Mouse (Mus musculus) induced T-regulatory cell, adult 2 months (primary cell): ENCODE data around the gene Cnr2.
A peak's percentile ranks its signal among the peaks of the same experiment; 100 is the strongest.

ENCODE experiments used
- DNase-seq: peaks from one replicate; pipeline ENCODE4 v3.0.0-alpha.2; 2012; ENCODE audit warnings: low read depth

Gene Cnr2

DNA sequence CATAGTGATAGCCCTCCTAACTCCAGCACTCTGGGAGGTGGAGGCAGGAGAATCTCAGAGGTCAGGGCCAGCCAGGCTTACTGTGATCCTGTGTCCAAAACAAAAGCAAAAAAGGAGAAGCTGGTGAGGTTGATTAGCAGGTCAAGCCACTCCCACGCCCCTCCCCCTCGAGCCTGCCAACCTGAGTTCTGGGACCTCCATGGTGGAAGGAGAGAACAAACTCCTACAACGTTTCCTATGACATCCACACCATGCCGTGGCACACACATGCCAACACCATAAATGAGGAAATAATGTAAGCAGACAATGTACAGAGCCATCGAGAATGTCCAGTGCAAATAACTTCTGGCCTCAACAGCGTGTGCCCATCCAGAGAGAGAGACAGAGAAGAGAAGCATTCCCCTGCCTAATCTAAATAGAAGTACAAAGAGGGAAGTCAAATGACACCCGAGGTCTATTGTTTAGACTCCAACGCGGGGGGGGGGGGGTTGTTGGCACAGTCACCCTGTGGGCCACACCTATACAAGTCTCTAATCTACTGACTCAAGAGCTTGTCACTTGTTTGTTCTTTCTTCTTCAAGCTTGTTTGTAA is 19.1 kb upstream of the Cnr2 start:
- no peak for DNase-seq

- DNase-seq, result peak; percentile 98
Measured at GRCm38 (mm10) chr4:135876583-135877020, 18.6 kb upstream of the Cnr2 start.

DNA sequence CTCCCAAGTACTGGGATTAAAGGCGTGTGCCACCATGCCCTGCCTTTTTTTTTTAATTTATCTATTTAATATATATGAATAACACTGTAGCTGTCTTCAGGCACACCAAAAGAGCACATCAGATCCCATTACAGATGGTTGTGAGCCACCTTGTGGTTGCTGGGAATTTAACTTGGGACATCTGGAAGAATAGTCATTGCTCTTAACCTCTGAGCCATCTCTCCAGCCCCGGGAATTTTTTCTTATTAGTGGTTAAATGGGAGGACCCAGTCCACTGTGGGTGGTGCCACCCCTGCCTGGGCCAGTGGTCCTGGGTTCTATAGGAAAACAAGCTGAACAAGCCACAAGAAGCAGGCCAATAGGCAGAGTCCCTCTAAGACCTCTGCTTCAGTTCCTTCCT is 17.5 kb upstream of the Cnr2 start:
- DNase-seq, result peak; percentile 37

GRCm38 (mm10) chr4:135879021-135879420 is 16.2 kb upstream of the Cnr2 start:
- DNase-seq, result no peak

DNA sequence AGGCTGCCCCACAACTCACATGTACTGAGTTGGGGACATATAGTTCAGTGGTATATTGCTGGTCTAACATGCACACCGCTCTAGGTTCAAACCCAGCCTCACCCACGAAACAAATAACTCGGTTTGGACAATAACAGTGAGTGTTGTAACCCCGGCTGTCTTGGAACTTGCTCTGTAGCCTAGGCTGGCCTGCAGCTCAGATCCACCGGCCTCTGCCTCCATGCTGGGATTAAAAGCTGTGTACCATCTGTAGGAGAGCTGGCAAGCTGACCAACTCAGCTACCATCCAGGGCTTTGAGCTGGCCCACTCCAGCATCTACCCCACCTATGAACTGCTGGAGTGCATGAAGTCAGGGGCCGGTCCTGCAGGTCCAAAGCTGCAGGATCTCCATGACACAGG is 15.2 kb upstream of the Cnr2 start:
- DNase-seq, result no peak

GRCm38 (mm10) chr4:135880576-135880975 is 14.6 kb upstream of the Cnr2 start:
- no peak for DNase-seq

DNA sequence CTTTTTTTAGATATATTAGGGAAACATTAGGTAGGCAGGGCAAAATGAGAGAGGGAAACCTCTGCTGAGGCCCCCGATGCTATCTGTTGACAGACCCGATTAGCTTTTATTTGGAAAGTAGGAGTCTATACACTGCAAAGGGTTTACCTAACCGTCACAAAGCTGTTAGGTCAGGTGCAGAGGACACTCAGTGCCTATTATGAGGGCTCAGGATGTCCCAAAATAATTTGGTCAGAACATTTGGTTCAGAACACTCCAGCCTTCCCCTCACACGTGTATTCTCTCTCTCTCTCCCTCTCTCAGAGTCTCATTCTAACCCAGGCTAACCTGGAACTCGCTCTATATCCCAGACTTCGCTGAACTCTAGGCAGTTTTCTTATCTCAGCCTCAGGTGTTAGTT is 13.2 kb upstream of the Cnr2 start:
- no peak for DNase-seq

GRCm38 (mm10) chr4:135883401-135883851 is 11.8 kb upstream of the Cnr2 start:
- DNase-seq, result peak; percentile 36

DNA sequence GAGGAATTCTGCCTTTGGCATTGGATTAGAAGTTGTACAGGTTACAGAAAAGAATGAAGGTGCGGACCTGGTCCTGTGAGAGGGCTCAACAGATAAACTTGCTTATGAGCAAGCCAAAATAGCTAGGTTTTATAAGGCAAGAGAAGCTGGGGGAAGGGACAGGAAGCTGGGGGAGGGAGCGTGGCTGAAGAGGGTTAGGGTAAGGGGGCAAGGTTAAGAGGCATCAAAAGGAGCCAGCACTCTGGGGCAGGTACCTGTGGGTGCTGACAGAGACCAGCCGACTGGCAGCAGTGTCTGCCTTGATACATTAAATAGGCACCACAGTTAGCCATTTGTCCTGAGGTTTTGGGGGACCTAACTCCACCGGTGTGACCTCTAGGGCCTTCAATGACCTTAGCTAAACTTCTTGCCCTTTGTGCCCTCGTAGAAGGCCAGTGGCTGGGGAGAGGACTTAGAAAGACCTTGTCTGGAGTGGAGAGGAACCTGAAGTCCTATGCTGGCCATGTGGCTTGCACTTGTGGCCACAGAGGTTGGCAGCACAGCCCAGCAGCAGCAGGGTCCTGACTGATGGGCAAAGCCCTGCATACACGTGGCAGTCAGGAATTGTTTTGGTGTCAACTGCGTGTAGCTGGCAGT is 11.2 kb upstream of the Cnr2 start:
- peak; percentile 55 for DNase-seq

- DNase-seq, result no peak
Measured at GRCm38 (mm10) chr4:135884531-135884930, 10.7 kb upstream of the Cnr2 start.

- no peak for DNase-seq
Measured at GRCm38 (mm10) chr4:135885676-135886075, 9.5 kb upstream of the Cnr2 start.

DNA sequence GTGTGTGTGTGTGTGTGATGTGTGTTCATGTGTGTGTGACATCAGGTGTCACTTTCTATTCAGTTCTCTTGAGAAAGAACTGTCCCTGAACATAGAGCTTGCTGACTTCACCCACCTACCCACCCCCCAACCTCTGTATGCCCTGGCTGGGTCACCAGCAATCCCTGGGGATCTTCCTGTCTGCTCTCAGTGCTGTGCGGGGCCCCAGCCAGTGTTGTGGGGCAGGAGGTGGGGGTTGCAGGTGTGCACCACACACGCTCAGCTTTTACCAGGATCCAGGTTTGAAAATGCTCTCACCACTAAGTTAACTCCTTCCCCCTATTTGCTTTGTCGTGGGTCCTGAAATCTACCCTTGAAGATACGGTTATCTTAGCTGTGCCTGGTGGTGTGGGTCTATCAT is 9.0 kb upstream of the Cnr2 start:
- DNase-seq, result no peak

DNA sequence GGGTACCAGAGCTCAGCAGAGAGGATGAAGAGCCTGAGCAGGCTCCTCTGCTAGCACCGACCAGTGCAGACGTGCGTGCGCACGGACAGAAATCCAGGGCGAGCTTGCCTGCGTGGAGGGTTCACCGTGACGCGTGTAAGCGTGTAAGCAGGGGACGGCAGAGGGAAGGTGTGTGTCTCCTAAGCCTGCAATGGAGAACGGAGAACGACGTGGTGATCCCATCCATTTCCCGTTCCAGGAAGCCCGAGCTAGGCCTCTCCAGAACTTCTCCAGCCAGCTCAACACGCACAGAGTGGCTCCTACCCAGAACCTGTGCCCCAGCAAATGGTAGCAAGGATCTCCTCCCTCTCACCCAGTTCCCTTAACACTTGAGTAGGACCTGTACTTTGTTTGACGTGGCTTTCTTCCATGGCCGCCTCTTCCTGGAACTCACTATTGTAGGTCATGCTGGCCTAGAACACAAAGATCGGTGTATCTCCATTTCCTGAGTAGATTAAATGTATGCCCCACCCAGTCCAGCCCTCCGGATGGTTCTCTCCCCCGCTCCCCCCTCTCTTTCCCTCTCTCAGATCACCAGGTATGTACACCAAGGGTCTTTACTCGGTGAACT is 6.6 kb upstream of the Cnr2 start:
- no peak for DNase-seq

- no peak for DNase-seq
Measured at GRCm38 (mm10) chr4:135889146-135889883, 5.9 kb upstream of the Cnr2 start.

GRCm38 (mm10) chr4:135889884-135890283 is 5.3 kb upstream of the Cnr2 start:
- peak; percentile 89 for DNase-seq

- DNase-seq, result no peak
Measured at GRCm38 (mm10) chr4:135891539-135891938, 3.7 kb upstream of the Cnr2 start.

DNA sequence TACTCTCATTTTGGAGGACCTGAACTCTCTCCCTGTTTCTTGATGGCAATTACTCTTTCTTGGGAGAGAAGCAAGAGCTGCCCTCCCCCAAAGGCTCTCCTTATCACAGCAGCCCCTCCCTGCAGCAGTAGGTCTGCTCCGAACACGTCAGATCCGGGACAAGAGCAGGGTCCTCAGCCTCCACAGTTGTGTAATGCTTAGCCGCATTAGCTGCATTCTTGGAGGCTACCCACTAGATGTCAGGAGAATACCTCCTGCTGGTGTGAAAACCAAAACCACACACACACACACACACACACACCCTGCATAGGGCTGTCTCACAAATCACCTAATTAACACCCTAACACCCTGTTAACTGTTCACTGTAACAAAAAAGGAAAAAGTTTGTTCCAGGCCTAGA is 2.3 kb upstream of the Cnr2 start:
- DNase-seq, result no peak

DNA sequence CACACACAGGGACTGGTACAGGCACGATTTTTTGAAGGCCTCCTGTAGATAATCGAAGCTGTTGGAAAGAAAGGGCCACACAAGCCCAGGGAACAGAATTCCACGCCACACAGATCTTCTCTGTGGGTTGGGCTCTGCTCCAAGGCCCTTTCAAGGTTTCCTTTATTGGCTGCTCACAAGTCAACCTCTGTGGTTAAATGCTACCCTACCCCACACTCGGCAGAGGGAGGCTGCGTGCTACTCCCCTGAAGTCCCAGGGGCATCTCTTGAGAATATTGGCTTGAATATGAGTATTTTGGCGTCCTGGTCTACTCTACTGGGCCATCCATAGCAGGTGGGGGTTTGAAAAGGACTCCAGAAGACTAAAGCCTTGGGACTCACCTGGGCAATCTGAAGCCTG is 963 bp downstream of the Cnr2 start:
- DNase-seq, result peak; percentile 29

GRCm38 (mm10) chr4:135898380-135899049 is 3.3 kb downstream of the Cnr2 start:
- peak; percentile 91 for DNase-seq

DNA sequence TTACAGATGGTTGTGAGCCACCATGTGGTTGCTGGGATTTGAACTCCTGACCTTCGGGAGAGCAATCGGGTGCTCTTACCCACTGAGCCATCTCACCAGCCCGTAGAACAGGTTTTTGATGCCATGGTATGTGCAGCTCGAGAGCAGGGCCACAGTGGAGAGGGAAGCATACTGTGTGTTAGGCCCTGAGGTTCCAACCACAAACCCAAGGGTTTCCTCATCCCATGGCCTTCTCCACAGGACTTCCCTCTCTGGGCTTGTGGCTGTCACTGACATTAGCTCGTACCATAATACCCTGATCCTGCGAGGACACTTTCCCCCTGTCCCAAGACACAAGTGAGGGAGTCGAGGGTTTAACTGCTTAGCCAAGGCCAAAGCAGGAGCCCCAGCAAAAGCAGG is 3.9 kb downstream of the Cnr2 start:
- peak; percentile 45 for DNase-seq

DNA sequence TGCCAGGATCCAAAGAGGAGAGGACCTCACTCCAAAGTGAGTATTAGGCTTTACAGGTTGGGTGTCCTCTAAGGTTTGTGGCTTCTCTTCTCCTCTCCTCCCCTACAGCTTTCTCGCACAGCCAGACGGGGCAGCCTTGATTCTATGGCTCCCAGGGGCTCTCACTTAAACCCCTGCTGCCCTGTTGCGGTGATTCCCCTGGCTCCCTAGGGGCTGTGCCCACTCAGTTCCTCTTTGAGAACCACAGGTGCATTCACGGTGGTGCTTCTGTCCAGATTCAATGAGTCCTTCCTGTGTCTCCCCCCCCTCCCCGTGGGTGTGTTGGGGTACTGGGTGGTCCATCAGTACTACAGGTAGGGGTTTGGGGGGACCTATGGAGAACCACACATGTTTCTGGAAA is 4.8 kb downstream of the Cnr2 start:
- DNase-seq, result no peak

DNA sequence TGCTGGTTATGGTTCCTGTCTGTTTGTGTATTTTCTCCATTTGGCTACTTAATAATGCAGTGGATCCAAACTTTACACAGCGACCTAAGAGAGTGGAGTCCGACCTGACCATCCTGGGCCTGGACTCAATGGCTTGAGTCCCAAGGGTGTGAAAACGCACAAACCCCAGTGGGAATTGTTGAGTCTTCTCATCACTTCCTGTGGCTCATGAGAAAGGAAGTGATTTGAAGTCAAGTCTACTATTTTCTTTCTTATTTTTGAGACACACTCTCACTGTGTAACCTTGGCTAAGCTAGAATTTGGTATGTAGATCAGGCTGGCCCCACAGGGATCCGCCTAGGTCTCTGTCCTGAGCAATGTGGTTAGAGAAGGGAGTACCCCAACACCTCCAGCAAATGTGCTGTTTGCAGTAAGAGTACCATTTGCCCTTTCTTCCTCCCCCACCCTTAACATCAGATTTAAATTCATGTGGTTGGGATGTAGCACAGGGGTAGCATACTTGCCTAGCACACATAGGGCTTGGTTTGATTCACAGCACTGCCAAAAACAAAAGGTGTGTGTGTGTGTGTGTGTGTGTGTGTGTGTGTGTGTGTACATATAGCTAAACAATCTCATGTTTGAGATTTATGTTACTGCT is 7.5 kb downstream of the Cnr2 start:
- DNase-seq, result peak; percentile 31
